Mouse (Mus musculus): ENCODE data around the gene Adcy5.

DNA sequence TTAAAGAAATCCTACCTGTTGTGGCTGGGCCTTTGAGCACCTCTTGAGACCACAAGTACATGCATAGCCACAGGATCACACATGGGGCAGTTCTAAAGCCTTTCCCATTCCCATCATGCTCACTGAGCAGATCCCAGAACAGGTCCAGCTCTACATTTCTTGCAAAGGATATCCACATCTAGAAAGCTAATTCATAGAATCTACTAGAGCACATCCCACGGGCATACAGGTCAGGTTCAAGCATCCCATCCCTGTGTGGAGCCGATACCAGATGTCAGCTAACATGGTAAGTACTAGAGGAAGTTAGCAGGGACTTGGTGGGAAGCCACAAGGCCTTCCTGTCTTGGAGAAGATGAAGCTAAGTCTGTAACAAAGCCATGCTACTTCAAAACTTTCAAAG is 152.0 kb downstream of the Adcy5 start:
- no peak for TF ChIP-seq CTCF (IDR thresholded peaks at IDR 0.05)
- TF ChIP-seq POLR2A (IDR thresholded peaks at IDR 0.05; ENCODE audit: insufficient read depth, low read depth, low read length) = no peak
- TF ChIP-seq EP300 (IDR thresholded peaks at IDR 0.05; ENCODE audit: insufficient read depth, low read depth, low read length) = no peak
